Mouse (Mus musculus): ENCODE results near the gene Lyrm7. TPM values are rescaled to one million over a fixed set of nuclear protein-coding genes. Genes with fewer than 3 reads are reported as not detected.

The Lyrm7 gene
- polyA plus RNA-seq, 1 experiment from 2014 or later = 7.7 TPM

DNA sequence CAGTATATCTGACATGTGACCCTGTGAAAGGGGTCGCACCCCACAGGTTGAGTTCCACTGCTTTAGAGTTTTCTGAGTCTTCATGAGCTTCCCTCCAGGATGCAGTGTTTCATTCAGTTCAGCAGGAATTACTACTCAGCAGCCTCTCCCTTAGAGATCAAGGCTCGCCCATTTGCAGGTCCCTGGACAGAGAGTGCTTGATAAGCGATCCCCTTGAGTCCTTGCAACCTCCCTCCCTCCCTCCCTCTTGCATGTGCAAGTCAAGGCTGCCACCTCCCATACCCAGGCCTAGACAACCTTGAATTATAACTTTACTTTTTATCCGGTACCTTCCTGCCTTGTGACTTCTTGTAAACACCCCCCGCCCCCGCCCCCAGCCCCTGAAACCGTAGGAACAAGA, 41.2 kb downstream of the Lyrm7 start:
- Histone ChIP-seq H3K9ac (ENCODE audit: low read depth, low read length) (no peak overlapping the region), H3K36me3 (ENCODE audit: insufficient read depth, low read length) (no peaks in the 10 kb centered on the region), H3K27ac (no peak overlapping the region), H3K4me1 (replicated peaks; ENCODE audit: insufficient read depth, low read length) (no peaks in the 10 kb centered on the region), H3K9me3 (replicated peaks; ENCODE audit: low read length) (no peaks in the 10 kb centered on the region), H3K4me2 (ENCODE audit: low read length) (no peak overlapping the region), H3K27me3 (ENCODE audit: insufficient read depth, low read length) (no peaks in the 10 kb centered on the region), H3K4me3 (replicated peaks; ENCODE audit: low read depth, low read length) (no peak overlapping the region)
- DNase-seq (ENCODE audit: low spot score) = no peak
- 47% methylated on average over 7 of the region's 7 CpGs for WGBS
- no peak for ATAC-seq (replicated peaks; ENCODE audit: low FRiP score, low read depth)
- no peak for TF ChIP-seq CTCF (IDR thresholded peaks at IDR 0.05; ENCODE audit: low read depth)

- Histone ChIP-seq H3K27me3 (ENCODE audit: insufficient read depth, low read length) (no peaks in the 10 kb centered on the region), H3K4me3 (replicated peaks; ENCODE audit: low read depth, low read length) (no peak overlapping the region), H3K9me3 (replicated peaks; ENCODE audit: low read length) (no peaks in the 10 kb centered on the region), H3K27ac (no peak overlapping the region), H3K9ac (ENCODE audit: low read depth, low read length) (no peak overlapping the region), H3K4me1 (replicated peaks; ENCODE audit: insufficient read depth, low read length) (no peaks in the 10 kb centered on the region), H3K36me3 (ENCODE audit: insufficient read depth, low read length) (no peaks in the 10 kb centered on the region), H3K4me2 (ENCODE audit: low read length) (no peak overlapping the region)
- no peak for DNase-seq (ENCODE audit: low spot score)
- TF ChIP-seq CTCF (IDR thresholded peaks at IDR 0.05; ENCODE audit: low read depth) = no peak
- WGBS = 58% methylated on average over 4 of the region's 4 CpGs
- ATAC-seq (replicated peaks; ENCODE audit: low FRiP score, low read depth) = no peak
These were observed 43.3 kb downstream of the Lyrm7 start for GRCm38 (mm10) chr11:54817449-54817848.

DNA sequence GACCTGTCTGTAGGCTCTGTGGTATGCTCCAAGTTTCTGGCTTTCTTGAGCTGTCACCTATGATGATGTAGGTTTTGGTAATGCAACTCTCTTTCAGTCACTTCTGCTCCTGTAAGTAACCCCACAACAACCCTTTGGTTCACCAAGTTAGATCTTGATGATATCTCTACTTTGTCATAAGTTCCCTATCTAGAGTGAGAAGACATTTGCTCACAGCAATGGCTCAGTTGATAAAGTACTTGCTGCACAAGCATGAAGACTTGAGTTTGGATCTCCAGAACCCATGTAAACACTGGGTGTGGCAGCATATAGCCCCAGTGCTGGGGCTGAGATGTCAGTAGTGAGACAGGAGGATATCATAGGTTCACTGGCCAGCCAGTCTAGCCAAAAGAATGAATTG, 45.1 kb downstream of the Lyrm7 start:
- no peak overlapping the region for H3K9ac ChIP-seq (ENCODE audit: low read depth, low read length)
- DNase-seq (ENCODE audit: low spot score) (no peak), ATAC-seq (replicated peaks; ENCODE audit: low FRiP score, low read depth) (no peak)
- H3K36me3 ChIP-seq (ENCODE audit: insufficient read depth, low read length) = no peaks in the 10 kb centered on the region
- no peaks in the 10 kb centered on the region for H3K27me3 ChIP-seq (ENCODE audit: insufficient read depth, low read length)
- H3K9me3 ChIP-seq (replicated peaks; ENCODE audit: low read length) = no peaks in the 10 kb centered on the region
- no peaks in the 10 kb centered on the region for H3K4me1 ChIP-seq (replicated peaks; ENCODE audit: insufficient read depth, low read length)
- H3K4me2 ChIP-seq (ENCODE audit: low read length) = no peak overlapping the region
- H3K4me3 ChIP-seq (replicated peaks; ENCODE audit: low read depth, low read length) = no peak overlapping the region
- no peak for TF ChIP-seq CTCF (IDR thresholded peaks at IDR 0.05; ENCODE audit: low read depth)
- no peak overlapping the region for H3K27ac ChIP-seq

DNA sequence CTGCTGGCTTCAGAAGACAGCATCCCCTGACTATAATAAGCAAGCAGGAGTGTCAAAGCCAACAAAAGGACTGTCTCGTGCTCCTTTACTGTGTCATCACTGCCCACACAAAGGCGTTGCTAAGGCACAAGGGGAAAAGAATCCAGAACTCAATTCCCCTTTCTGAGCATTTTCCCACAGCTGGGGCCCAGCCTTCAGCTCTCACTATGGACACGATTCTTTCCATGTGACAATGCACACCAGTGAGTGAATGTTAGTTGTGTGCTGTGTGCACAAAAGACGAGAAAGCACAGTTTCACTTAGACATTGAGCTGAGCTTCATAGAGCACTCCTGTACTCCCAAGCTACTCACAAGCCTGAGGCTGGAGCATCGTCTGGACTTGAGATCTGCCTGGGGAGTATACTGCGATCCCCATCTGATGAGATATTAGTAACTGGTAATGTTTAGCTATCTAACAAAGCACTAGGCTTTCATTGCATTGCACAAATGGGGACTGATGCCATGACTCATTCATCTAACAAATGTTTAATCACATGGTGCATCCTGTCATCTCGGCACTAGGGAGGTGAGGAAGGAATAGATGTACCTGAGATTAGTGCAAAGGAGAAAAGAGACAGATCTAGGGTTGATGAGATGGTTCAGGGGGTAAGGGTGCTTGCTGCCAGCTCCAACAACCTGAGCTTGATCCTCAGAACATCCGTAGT, 47.8 kb downstream of the Lyrm7 start:
- 63% methylated on average over 8 of the region's 8 CpGs for WGBS
- H3K27me3 ChIP-seq (ENCODE audit: insufficient read depth, low read length) = no peaks in the 10 kb centered on the region

GRCm38 (mm10) chr11:54812314-54812713, 48.4 kb downstream of the Lyrm7 start:
- DNase-seq (ENCODE audit: low spot score) (no peak), ATAC-seq (replicated peaks; ENCODE audit: low FRiP score, low read depth) (no peak)
- 76% methylated on average over 4 of the region's 4 CpGs for WGBS

More for the DNA sequence above, 47.8 kb downstream of the Lyrm7 start:
- Histone ChIP-seq H3K9ac (ENCODE audit: low read depth, low read length) (no peak overlapping the region), H3K36me3 (ENCODE audit: insufficient read depth, low read length) (no peaks in the 10 kb centered on the region), H3K27ac (no peak overlapping the region), H3K4me2 (ENCODE audit: low read length) (no peak overlapping the region), H3K4me1 (replicated peaks; ENCODE audit: insufficient read depth, low read length) (no peaks in the 10 kb centered on the region), H3K4me3 (replicated peaks; ENCODE audit: low read depth, low read length) (no peak overlapping the region), H3K9me3 (replicated peaks; ENCODE audit: low read length) (no peaks in the 10 kb centered on the region)
- DNase-seq (ENCODE audit: low spot score) (no peak), ATAC-seq (replicated peaks; ENCODE audit: low FRiP score, low read depth) (no peak)
- TF ChIP-seq CTCF (IDR thresholded peaks at IDR 0.05; ENCODE audit: low read depth) = no peak

DNA sequence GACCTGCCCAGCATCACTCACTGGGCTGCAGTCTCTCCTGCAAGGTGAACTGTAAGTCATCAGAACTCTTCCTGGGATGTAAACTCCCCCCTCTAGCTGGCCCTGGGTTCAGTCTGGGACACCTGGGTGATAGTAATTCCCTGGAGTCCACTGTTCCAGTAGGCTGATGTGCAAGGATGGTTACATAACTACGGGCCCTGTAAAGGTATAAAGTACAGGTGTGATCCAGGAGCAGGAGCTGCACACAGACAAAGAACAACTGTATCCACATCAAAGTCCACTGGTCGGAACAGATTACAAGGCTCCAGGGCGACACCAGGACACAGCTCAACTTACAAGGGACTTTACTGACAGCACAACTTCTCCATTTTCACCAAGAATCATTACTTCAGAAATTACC, 49.7 kb downstream of the Lyrm7 start:
- no peak overlapping the region for H3K9ac ChIP-seq (ENCODE audit: low read depth, low read length)
- no peak overlapping the region for H3K4me2 ChIP-seq (ENCODE audit: low read length)
- no peaks in the 10 kb centered on the region for H3K9me3 ChIP-seq (replicated peaks; ENCODE audit: low read length)
- no peaks in the 10 kb centered on the region for H3K36me3 ChIP-seq (ENCODE audit: insufficient read depth, low read length)
- H3K4me3 ChIP-seq (replicated peaks; ENCODE audit: low read depth, low read length) = no peak overlapping the region
- no peak for ATAC-seq (replicated peaks; ENCODE audit: low FRiP score, low read depth)
- 51% methylated on average over 3 of the region's 3 CpGs for WGBS
- no peak for DNase-seq (ENCODE audit: low spot score)
- H3K4me1 ChIP-seq (replicated peaks; ENCODE audit: insufficient read depth, low read length) = no peaks in the 10 kb centered on the region
- H3K27me3 ChIP-seq (ENCODE audit: insufficient read depth, low read length) = no peaks in the 10 kb centered on the region
- H3K27ac ChIP-seq = no peak overlapping the region
- TF ChIP-seq CTCF (IDR thresholded peaks at IDR 0.05; ENCODE audit: low read depth) = no peak

More at GRCm38 (mm10) chr11:54812314-54812713, 48.4 kb downstream of the Lyrm7 start:
- no peak overlapping the region for H3K4me2 ChIP-seq (ENCODE audit: low read length)
- no peaks in the 10 kb centered on the region for H3K9me3 ChIP-seq (replicated peaks; ENCODE audit: low read length)
- TF ChIP-seq CTCF (IDR thresholded peaks at IDR 0.05; ENCODE audit: low read depth) = no peak
- H3K27ac ChIP-seq = no peak overlapping the region
- no peaks in the 10 kb centered on the region for H3K4me1 ChIP-seq (replicated peaks; ENCODE audit: insufficient read depth, low read length)
- H3K36me3 ChIP-seq (ENCODE audit: insufficient read depth, low read length) = no peaks in the 10 kb centered on the region
- H3K27me3 ChIP-seq (ENCODE audit: insufficient read depth, low read length) = no peaks in the 10 kb centered on the region
- no peak overlapping the region for H3K4me3 ChIP-seq (replicated peaks; ENCODE audit: low read depth, low read length)
- no peak overlapping the region for H3K9ac ChIP-seq (ENCODE audit: low read depth, low read length)

DNA sequence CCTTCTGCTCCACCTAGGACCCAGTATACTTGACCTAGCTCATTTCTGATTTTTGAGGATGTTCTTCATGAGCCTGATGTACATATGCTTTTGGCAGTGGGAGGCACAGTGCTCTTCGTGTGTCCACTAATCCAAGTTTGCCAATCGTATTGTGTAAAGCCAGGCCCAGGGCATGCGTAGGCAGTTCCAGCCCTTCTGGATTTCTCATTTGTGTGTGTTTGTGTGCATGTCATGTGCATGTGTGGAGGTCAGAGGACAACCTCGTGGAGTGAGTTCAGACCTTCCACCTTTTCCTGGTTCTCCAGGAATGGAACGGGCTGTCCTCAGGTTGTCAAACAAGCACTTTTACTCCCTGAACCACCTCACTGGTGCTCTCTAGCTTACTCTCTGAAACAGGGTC, 51.1 kb downstream of the Lyrm7 start:
- 77% methylated on average over 5 of the region's 5 CpGs for WGBS
- Histone ChIP-seq H3K9ac (ENCODE audit: low read depth, low read length) (no peak overlapping the region), H3K27ac (no peak overlapping the region), H3K4me1 (replicated peaks; ENCODE audit: insufficient read depth, low read length) (no peaks in the 10 kb centered on the region), H3K9me3 (replicated peaks; ENCODE audit: low read length) (no peaks in the 10 kb centered on the region), H3K4me3 (replicated peaks; ENCODE audit: low read depth, low read length) (no peak overlapping the region), H3K4me2 (ENCODE audit: low read length) (no peak overlapping the region), H3K36me3 (ENCODE audit: insufficient read depth, low read length) (no peaks in the 10 kb centered on the region), H3K27me3 (ENCODE audit: insufficient read depth, low read length) (no peaks in the 10 kb centered on the region)
- DNase-seq (ENCODE audit: low spot score) (no peak), ATAC-seq (replicated peaks; ENCODE audit: low FRiP score, low read depth) (no peak)
- no peak for TF ChIP-seq CTCF (IDR thresholded peaks at IDR 0.05; ENCODE audit: low read depth)
